Comparison of ENCODE assay signal across 8 mouse cellular contexts in the genomic region with DNA sequence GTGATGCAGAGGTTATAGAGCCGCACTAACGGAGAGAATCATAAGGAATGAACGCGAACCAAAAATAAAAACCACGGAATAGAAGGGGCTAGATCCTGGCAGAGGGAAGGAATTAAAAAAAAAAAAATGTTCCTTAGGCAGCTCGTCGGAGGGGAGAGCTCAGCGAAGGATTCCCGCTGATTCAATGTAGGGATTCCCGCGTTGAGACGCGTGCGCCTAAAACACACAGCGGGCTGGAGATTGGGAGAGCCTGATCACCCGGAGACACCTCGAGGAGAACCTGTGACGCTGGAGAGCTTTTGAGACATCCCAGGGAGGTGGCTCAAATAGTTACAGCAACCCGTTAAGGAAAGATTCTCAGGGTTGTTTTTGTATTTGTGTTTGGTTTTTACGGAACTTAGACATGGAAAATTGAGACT. TPM values are rescaled to one million over a fixed set of nuclear protein-coding genes. Genes with fewer than 3 reads are reported as not detected.
DNase-seq lines count a peak whose midpoint lies in the region; ATAC-seq and TF ChIP-seq lines count a peak whose summit lies in the region.

No protein-coding gene starts in this region.

- WGBS in forebrain, embryonic 11.5 days, result under 1% methylated on average over 20 of the region's 20 CpGs
- whole genome bisulfite sequencing in limb, embryonic 10.5 days, result under 1% methylated on average over 20 of the region's 20 CpGs
- under 1% methylated on average over 20 of the region's 20 CpGs for WGBS in neural tube, embryonic 12.5 days

- no peaks in the 10 kb centered on the region for H3K36me3 ChIP-seq in forebrain, embryonic 11.5 days (ENCODE audit: control insufficient read depth, insufficient read depth, low read length)
- H3K36me3 ChIP-seq in limb, embryonic 10.5 days, result 0 out of 2 replicates have a peak, but pooled peaks cover 3% of the 10 kb centered on the region
- H3K36me3 ChIP-seq in neural tube, embryonic 12.5 days, result 0 out of 2 replicates have a peak, but pooled peaks cover 6% of the 10 kb centered on the region

- H3K9ac ChIP-seq in forebrain, embryonic 11.5 days (ENCODE audit: low read length), result peak overlapping the region; percentile 51
- H3K9ac ChIP-seq in neural tube, embryonic 12.5 days, result no peak overlapping the region

- intact Hi-C loops in left cerebral cortex, postnatal 4 days (cut with DNase I), result loop anchor here (1.0 to 5.0 kb wide), 2 partner anchors 11 to 1700 kb away; no protein-coding TSS in a partner anchor

- no peak for TF ChIP-seq CTCF in brain, embryonic 14.5 days (IDR thresholded peaks at IDR 0.05; ENCODE audit: borderline replicate concordance, extremely low read depth, insufficient read depth, insufficient read length)

- H3K27me3 ChIP-seq in forebrain, embryonic 11.5 days (ENCODE audit: control insufficient read depth, insufficient read depth, low read length), result no peaks in the 10 kb centered on the region
- H3K27me3 ChIP-seq in limb, embryonic 10.5 days (ENCODE audit: low read depth, poor library complexity, severe bottlenecking), result peaks cover 11% of the 10 kb centered on the region; the same call in 1 of the 2 replicates
- H3K27me3 ChIP-seq in neural tube, embryonic 12.5 days (replicated peaks), result peaks cover 11% of the 10 kb centered on the region

- no peaks in the 10 kb centered on the region for H3K9me3 ChIP-seq in forebrain, embryonic 11.5 days (ENCODE audit: control insufficient read depth, low read length)
- no peaks in the 10 kb centered on the region for H3K9me3 ChIP-seq in limb, embryonic 10.5 days (replicated peaks)
- no peaks in the 10 kb centered on the region for H3K9me3 ChIP-seq in neural tube, embryonic 12.5 days

- H3K27ac ChIP-seq in forebrain, embryonic 11.5 days (ENCODE audit: low read depth, low read length), result no peak overlapping the region
- no peak overlapping the region for H3K27ac ChIP-seq in limb, embryonic 10.5 days
- H3K27ac ChIP-seq in neural tube, embryonic 12.5 days, result no peak overlapping the region

- 0 out of 2 replicates have a peak, but pooled peaks cover 1% of the 10 kb centered on the region for H3K4me1 ChIP-seq in forebrain, embryonic 11.5 days (replicated peaks; ENCODE audit: control insufficient read depth, insufficient read depth, low read length)
- H3K4me1 ChIP-seq in limb, embryonic 10.5 days, result peaks cover 11% of the 10 kb centered on the region
- H3K4me1 ChIP-seq in neural tube, embryonic 12.5 days, result peaks cover 6% of the 10 kb centered on the region; the same call in 1 of the 2 replicates

- peak; percentile 60 to 67 for DNase-seq in left cerebral cortex, adult 18-20 months (ENCODE audit: low spot score in 2 of 2)
- DNase-seq in left cerebral cortex, postnatal 4 days, result no peak
- DNase-seq in brain, embryonic 14.5 days (ENCODE audit: low read depth), result peak; percentile 53
- no peak for DNase-seq in forebrain, embryonic 11.5 days (ENCODE audit: low spot score)
- peak; percentile 53 for DNase-seq in limb, embryonic 10.5 days (ENCODE audit: low spot score)
- DNase-seq in adrenal gland, adult 8-10 months, result no peak
- DNase-seq in thymus, adult 18-20 months, result no peak

- peak overlapping the region; percentile 34 for H3K4me3 ChIP-seq in forebrain, embryonic 11.5 days (ENCODE audit: low read depth, low read length)
- peak overlapping the region; percentile 57 for H3K4me3 ChIP-seq in limb, embryonic 10.5 days
- H3K4me3 ChIP-seq in neural tube, embryonic 12.5 days, result peak overlapping the region; percentile 27

- ATAC-seq in forebrain, embryonic 11.5 days (replicated peaks; ENCODE audit: low FRiP score), result peak; percentile 40; the same call in 1 of the 2 replicates
- 0 out of 2 replicates have a peak, but pooled peaks have one; percentile 25 for ATAC-seq in neural tube, embryonic 12.5 days (ENCODE audit: low FRiP score, low read depth)

- TF ChIP-seq POLR2A in brain, embryonic 14.5 days (IDR thresholded peaks at IDR 0.05; ENCODE audit: borderline replicate concordance, extremely low read depth, insufficient read depth, insufficient read length, poor library complexity, severe bottlenecking), result no peak

- peak overlapping the region; percentile 70 for H3K4me2 ChIP-seq in forebrain, embryonic 11.5 days (ENCODE audit: low read depth, low read length, severe bottlenecking)
- peak overlapping the region; percentile 61 for H3K4me2 ChIP-seq in neural tube, embryonic 12.5 days (replicated peaks)

RNA-seq across cellular contexts. Expression of a gene that starts 11.4 kb away (rescaled TPM):
- 1 to 10 TPM; 9.0 to 9.5 TPM for total RNA-seq in left cerebral cortex, adult 18-20 months (2021)
- 1 to 10 TPM; 5.6 to 6.1 TPM for total RNA-seq in left cerebral cortex, postnatal 4 days (2021)
- 7.2 and 8.3 TPM in 2 replicates for polyA plus RNA-seq in brain, embryonic 14.5 days (2012; rRNA removed)
- polyA plus RNA-seq in forebrain, embryonic 11.5 days (2014; fragmentation: Nextera tagmentation; extraction: Ambion mirVana), result 13.0 and 13.5 TPM in 2 replicates
- polyA plus RNA-seq in limb, embryonic 10.5 days (2016; fragmentation: Nextera tagmentation; extraction: Ambion mirVana), result 16.9 and 17.1 TPM in 2 replicates
- 11.4 TPM in 2 replicates for polyA plus RNA-seq in neural tube, embryonic 12.5 days (2016; fragmentation: Nextera tagmentation; extraction: Ambion mirVana)
- 1 to 10 TPM; 6.5 to 7.8 (median 7.1) TPM for total RNA-seq in adrenal gland, adult 8-10 months (2022)

RNA-seq across cellular contexts. Expression of a gene that starts 43.2 kb away (rescaled TPM):
- total RNA-seq in left cerebral cortex, adult 18-20 months (2021), result 10 to 100 TPM; 29.5 to 31.7 TPM
- 10 to 100 TPM; 42.6 to 49.5 TPM for total RNA-seq in left cerebral cortex, postnatal 4 days (2021)
- 21.2 and 22.4 TPM in 2 replicates for polyA plus RNA-seq in brain, embryonic 14.5 days (2012; rRNA removed)
- polyA plus RNA-seq in forebrain, embryonic 11.5 days (2014; fragmentation: Nextera tagmentation; extraction: Ambion mirVana), result 61.9 and 72.7 TPM in 2 replicates
- 55.7 and 69.0 TPM in 2 replicates for polyA plus RNA-seq in limb, embryonic 10.5 days (2016; fragmentation: Nextera tagmentation; extraction: Ambion mirVana)
- 51.9 and 57.7 TPM in 2 replicates for polyA plus RNA-seq in neural tube, embryonic 12.5 days (2016; fragmentation: Nextera tagmentation; extraction: Ambion mirVana)
- 10 to 100 TPM; 20.0 to 26.5 (median 23.6) TPM for total RNA-seq in adrenal gland, adult 8-10 months (2022)

RNA-seq across cellular contexts. Expression of a gene that starts 53.5 kb away (rescaled TPM):
- not detected for total RNA-seq in left cerebral cortex, adult 18-20 months (2021)
- not detected for total RNA-seq in left cerebral cortex, postnatal 4 days (2021)
- 0.05 and 0.12 TPM in 2 replicates for polyA plus RNA-seq in brain, embryonic 14.5 days (2012; rRNA removed)
- 0.17 and 0.19 TPM in 2 replicates for polyA plus RNA-seq in forebrain, embryonic 11.5 days (2014; fragmentation: Nextera tagmentation; extraction: Ambion mirVana)
- 0.08 and 0.10 TPM in 2 replicates for polyA plus RNA-seq in limb, embryonic 10.5 days (2016; fragmentation: Nextera tagmentation; extraction: Ambion mirVana)
- not detected in 2 replicates for polyA plus RNA-seq in neural tube, embryonic 12.5 days (2016; fragmentation: Nextera tagmentation; extraction: Ambion mirVana)
- not detected for total RNA-seq in adrenal gland, adult 8-10 months (2022)

Comparison
In these comparisons a context has a peak if more than half of its experiments do, and no peak if none do; other contexts are left out.
1. DNase-seq: peak in left cerebral cortex, adult 18-20 months (2 of 2), brain, embryonic 14.5 days (single experiment) and limb, embryonic 10.5 days (single experiment); none in left cerebral cortex, postnatal 4 days (single experiment), forebrain, embryonic 11.5 days (single experiment), adrenal gland, adult 8-10 months (single experiment) and thymus, adult 18-20 months (0 of 2).
2. Peak in every context shown above with its lines, with median percentiles within 50 percentile points of each other: H3K4me3 ChIP-seq.